Mouse (Mus musculus) ovary, adult 18-20 months (tissue): ENCODE results near the gene Brpf3.
"Not testable (repeated sequence)": the region's sequence is repeated elsewhere in the genome, so short reads cannot be mapped to it uniquely, and the experiment has no call there.

Source experiments
- DNase-seq: peaks from one replicate; pipeline ENCODE4 v3.0.0; 2022; ENCODE audit warnings: low spot score, mixed read lengths

Gene Brpf3

GRCm38 (mm10) chr17:28800671-28801412 is at the start of gene Brpf3:
Gene Brpf3 (plus strand): TSS chr17:28801090.
- DNase-seq: peak; percentile 81

- DNase-seq: no peak
Observed at GRCm38 (mm10) chr17:28756447-28756846, 44.4 kb upstream of the Brpf3 start.

GRCm38 (mm10) chr17:28757470-28757869 is 43.4 kb upstream of the Brpf3 start:
- DNase-seq: no peak

- DNase-seq: no peak
Observed at GRCm38 (mm10) chr17:28760736-28761312, 40.1 kb upstream of the Brpf3 start.

- DNase-seq: peak; percentile 36
Observed at GRCm38 (mm10) chr17:28761871-28762270, 39.0 kb upstream of the Brpf3 start.

GRCm38 (mm10) chr17:28766203-28766602 is 34.7 kb upstream of the Brpf3 start:
- no peak for DNase-seq

GRCm38 (mm10) chr17:28766781-28767515 is 33.9 kb upstream of the Brpf3 start:
- DNase-seq: no peak

GRCm38 (mm10) chr17:28769121-28769874 is 31.6 kb upstream of the Brpf3 start, which contains the start of gene Mapk13:
Gene Mapk13 (plus strand): TSS chr17:28769297.
- no peak for DNase-seq

GRCm38 (mm10) chr17:28769875-28770421 is 30.9 kb upstream of the Brpf3 start:
- no peak for DNase-seq

GRCm38 (mm10) chr17:28771289-28771688 is 29.6 kb upstream of the Brpf3 start:
- no peak for DNase-seq

- DNase-seq: not testable (repeated sequence)
Observed at GRCm38 (mm10) chr17:28774303-28774702, 26.6 kb upstream of the Brpf3 start.

- DNase-seq: no peak
Observed at GRCm38 (mm10) chr17:28775161-28775560, 25.7 kb upstream of the Brpf3 start.

- no peak for DNase-seq
Observed at GRCm38 (mm10) chr17:28776817-28777216, 24.1 kb upstream of the Brpf3 start.

- DNase-seq: no peak
Observed at GRCm38 (mm10) chr17:28777231-28778005, 23.5 kb upstream of the Brpf3 start.

GRCm38 (mm10) chr17:28779735-28780134 is 21.2 kb upstream of the Brpf3 start:
- DNase-seq: no peak

- DNase-seq: peak; percentile 56
Observed at GRCm38 (mm10) chr17:28780836-28781235, 20.1 kb upstream of the Brpf3 start.

- no peak for DNase-seq
Observed at GRCm38 (mm10) chr17:28781290-28782045, 19.4 kb upstream of the Brpf3 start.

- no peak for DNase-seq
Observed at GRCm38 (mm10) chr17:28785036-28785435, 15.9 kb upstream of the Brpf3 start.

GRCm38 (mm10) chr17:28787507-28787906 is 13.4 kb upstream of the Brpf3 start:
- no peak for DNase-seq

GRCm38 (mm10) chr17:28797031-28797430 is 3.9 kb upstream of the Brpf3 start:
- no peak for DNase-seq
